Mouse (Mus musculus) midbrain, postnatal 0 days (tissue): ENCODE measurements around the gene Adamts7. TPM values are rescaled to one million over a fixed set of nuclear protein-coding genes. Genes with fewer than 3 reads are reported as not detected.

Source experiments
- ATAC-seq: fragments of 200-750 bp; cut with Nextera tagmentation; 2 replicates; pipeline ENCODE4 v1.8.0; 2017; ENCODE audit warnings: moderate number of reproducible peaks, mild to moderate bottlenecking, moderate TSS enrichment, moderate library complexity; ENCODE audit not compliant: low FRiP score
- DNase-seq: peaks from one replicate; pipeline ENCODE4 v3.0.0-alpha.2; 2015; ENCODE audit warnings: low spot score
- H3K27ac ChIP-seq: fragments of 300-500 bp; sonication (generic); 2 replicates; pipeline ENCODE4 v1.5.1; 2014; ENCODE audit warnings: low read depth, mild to moderate bottlenecking, low read length, mixed read lengths
- H3K27me3 ChIP-seq: fragments of 300-500 bp; sonication (generic); 2 replicates; pipeline ENCODE4 v1.6.1; 2014; ENCODE audit warnings: low read length, control low read depth, mixed read lengths; ENCODE audit not compliant: insufficient read depth
- H3K36me3 ChIP-seq: fragments of 300-500 bp; sonication (generic); 2 replicates; pipeline ENCODE4 v1.6.1; 2014; ENCODE audit warnings: low read length, control low read depth, mixed read lengths; ENCODE audit not compliant: insufficient read depth
- H3K4me1 ChIP-seq: fragments of 300-500 bp; sonication (generic); 2 replicates; pipeline ENCODE4 v1.6.1; 2014; ENCODE audit warnings: mild to moderate bottlenecking, control low read depth, antibody characterized with exemption, low read length, mixed read lengths; ENCODE audit not compliant: insufficient read depth
- H3K4me2 ChIP-seq: fragments of 300-500 bp; sonication (generic); 2 replicates; pipeline ENCODE4 v1.6.1; 2014; ENCODE audit warnings: low read depth, mild to moderate bottlenecking, low read length, mixed read lengths; ENCODE audit not compliant: poor library complexity, severe bottlenecking
- H3K4me3 ChIP-seq: fragments of 300-500 bp; sonication (generic); 2 replicates; pipeline ENCODE4 v1.5.1; 2014; ENCODE audit warnings: low read depth, mild to moderate bottlenecking, low read length, moderate library complexity
- H3K9ac ChIP-seq: fragments of 300-500 bp; sonication (generic); replicated peaks from 2 replicates; pipeline ENCODE4 v1.6.1; 2014; ENCODE audit warnings: mild to moderate bottlenecking, low read length, moderate library complexity, mixed read lengths; ENCODE audit not compliant: poor library complexity, severe bottlenecking
- H3K9me3 ChIP-seq: fragments of 300-500 bp; sonication (generic); 2 replicates; pipeline ENCODE4 v1.6.1; 2016; ENCODE audit warnings: low read length, control low read depth
- CTCF ChIP-seq: IDR thresholded peaks from 2 replicates; pipeline ENCODE4 v1.5.1; 2016; ENCODE audit warnings: antibody characterized with exemption, mild to moderate bottlenecking
- WGBS: fragments of 180-500 bp; shearing (Covaris S2); extraction: QIAGEN DNeasy Blood & Tissue Kit; methylation state at CpG from one replicate; pipeline ENCODE4 v1.1.7; 2014; 5-methylcytosine and 5-hydroxymethylcytosine counted together
- polyA plus RNA-seq: library from polyadenylated mRNA; unstranded; fragments of >200 nt; fragmentation: Nextera tagmentation; extraction: Ambion mirVana; gene quantifications from 2 replicates; pipeline ENCODE4 v1.2.1, GENCODE M21; 2015
- total RNA-seq: library from RNA; depleted of rRNA; stranded (reverse); fragments of >200 nt; gene quantifications from 2 replicates; pipeline ENCODE4 v1.2.3, GENCODE M21; 2014

Gene Adamts7
- total and polyA plus RNA-seq, 2 experiments from 2014 or later, result 3.1 to 8.9 TPM

GRCm38 (mm10) chr9:90232781-90233690, 70.2 kb downstream of the Adamts7 start:
- no peaks in the 10 kb centered on the region for H3K9me3 ChIP-seq
- no peaks in the 10 kb centered on the region for H3K27me3 ChIP-seq
- no peak overlapping the region for H3K27ac ChIP-seq
- peaks cover 11% of the 10 kb centered on the region for H3K36me3 ChIP-seq
- ATAC-seq (no peak), DNase-seq (no peak)
- H3K9ac ChIP-seq, result no peak overlapping the region
- no peaks in the 10 kb centered on the region for H3K4me1 ChIP-seq
- no peak overlapping the region for H3K4me3 ChIP-seq
- TF ChIP-seq CTCF, result no peak
- H3K4me2 ChIP-seq, result no peak overlapping the region
- WGBS, result 89% methylated on average over 8 of the region's 8 CpGs

GRCm38 (mm10) chr9:90233906-90234419, 71.1 kb downstream of the Adamts7 start:
- ATAC-seq (no peak), DNase-seq (no peak)
- no peak overlapping the region for H3K27ac ChIP-seq
- no peak overlapping the region for H3K9ac ChIP-seq
- no peak for TF ChIP-seq CTCF
- H3K4me2 ChIP-seq, result no peak overlapping the region
- H3K36me3 ChIP-seq, result peaks cover 4% of the 10 kb centered on the region; the same call in 1 of the 2 replicates
- no peaks in the 10 kb centered on the region for H3K27me3 ChIP-seq
- 96% methylated on average over 5 of the region's 5 CpGs for WGBS
- no peak overlapping the region for H3K4me3 ChIP-seq
- no peaks in the 10 kb centered on the region for H3K4me1 ChIP-seq
- no peaks in the 10 kb centered on the region for H3K9me3 ChIP-seq

GRCm38 (mm10) chr9:90234786-90235185, 71.9 kb downstream of the Adamts7 start:
- DNase-seq (no peak), ATAC-seq (no peak)
- H3K9ac ChIP-seq, result no peak overlapping the region
- H3K9me3 ChIP-seq, result no peaks in the 10 kb centered on the region
- 95% methylated on average over 5 of the region's 5 CpGs for WGBS
- H3K27me3 ChIP-seq, result no peaks in the 10 kb centered on the region
- TF ChIP-seq CTCF, result no peak
- H3K4me3 ChIP-seq, result no peak overlapping the region
- H3K4me2 ChIP-seq, result no peak overlapping the region
- peaks cover 4% of the 10 kb centered on the region; the same call in 1 of the 2 replicates for H3K36me3 ChIP-seq
- no peaks in the 10 kb centered on the region for H3K4me1 ChIP-seq
- no peak overlapping the region for H3K27ac ChIP-seq

- WGBS, result 93% methylated on average over 10 of the region's 10 CpGs
- DNase-seq, result no peak
Measured at GRCm38 (mm10) chr9:90235258-90235882, 72.5 kb downstream of the Adamts7 start.

GRCm38 (mm10) chr9:90236817-90237216, 73.9 kb downstream of the Adamts7 start:
- 96% methylated on average over 5 of the region's 5 CpGs for WGBS
- TF ChIP-seq CTCF, result no peak
- Histone ChIP-seq H3K36me3 (peaks cover 4% of the 10 kb centered on the region; the same call in 1 of the 2 replicates), H3K4me2 (no peak overlapping the region), H3K9me3 (no peaks in the 10 kb centered on the region), H3K27me3 (no peaks in the 10 kb centered on the region), H3K4me1 (no peaks in the 10 kb centered on the region), H3K4me3 (no peak overlapping the region), H3K27ac (no peak overlapping the region), H3K9ac (no peak overlapping the region)
- ATAC-seq (no peak), DNase-seq (no peak)

More at GRCm38 (mm10) chr9:90235258-90235882, 72.5 kb downstream of the Adamts7 start:
- Histone ChIP-seq H3K4me1 (no peaks in the 10 kb centered on the region), H3K27ac (no peak overlapping the region), H3K36me3 (peaks cover 4% of the 10 kb centered on the region; the same call in 1 of the 2 replicates), H3K9me3 (no peaks in the 10 kb centered on the region), H3K9ac (no peak overlapping the region), H3K4me2 (no peak overlapping the region), H3K4me3 (no peak overlapping the region), H3K27me3 (no peaks in the 10 kb centered on the region)
- no peak for TF ChIP-seq CTCF
- no peak for ATAC-seq
